Mouse (Mus musculus): ENCODE data around the gene Slc35c1.
A peak's percentile ranks its signal among the peaks of the same experiment; 100 is the strongest.
"Not testable (repeated sequence)": the region's sequence is repeated elsewhere in the genome, so short reads cannot be mapped to it uniquely, and the experiment has no call there.

The Slc35c1 gene

DNA sequence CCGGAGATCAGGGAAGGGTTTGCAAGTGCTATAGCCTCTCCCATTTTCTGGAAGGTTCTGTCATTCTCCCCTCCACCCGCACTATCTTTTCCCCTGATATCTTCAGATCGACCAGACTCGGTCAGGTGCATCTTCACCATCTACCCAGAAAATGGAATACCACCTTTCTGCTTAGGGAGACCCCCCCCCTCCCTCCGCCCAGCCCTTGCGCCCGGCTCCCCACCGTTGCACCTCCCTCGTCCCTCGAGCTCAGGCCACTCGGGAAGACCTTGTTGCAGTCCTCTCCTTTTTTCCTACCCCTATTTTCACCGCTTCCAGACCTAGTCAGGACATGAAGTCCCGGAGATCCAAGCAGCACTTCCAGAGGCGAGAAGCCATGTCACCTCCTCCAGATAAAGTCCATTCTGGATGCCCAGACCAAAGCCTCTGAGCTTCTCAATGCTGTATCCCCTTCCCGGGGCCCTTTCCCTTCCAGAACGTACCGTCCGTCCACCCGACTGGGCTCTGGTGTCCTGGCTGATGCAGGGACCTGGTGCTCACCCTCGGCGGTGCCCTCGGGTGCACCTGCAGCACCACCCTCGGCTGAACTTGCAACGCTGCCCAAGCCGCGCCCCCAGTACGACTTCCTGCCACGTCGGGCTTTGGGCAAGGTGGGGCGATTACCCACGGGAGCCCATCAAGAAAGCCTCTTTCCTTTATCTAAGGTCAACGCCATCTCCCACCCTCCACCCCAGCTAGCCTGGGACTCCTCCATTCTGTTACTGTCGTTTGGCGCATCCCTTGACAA, at the start of gene Slc35c1:
Slc35c1 (minus strand) TSS at position 618 of the 787 bp plus-strand sequence.
- DNase-seq = no peak

DNA sequence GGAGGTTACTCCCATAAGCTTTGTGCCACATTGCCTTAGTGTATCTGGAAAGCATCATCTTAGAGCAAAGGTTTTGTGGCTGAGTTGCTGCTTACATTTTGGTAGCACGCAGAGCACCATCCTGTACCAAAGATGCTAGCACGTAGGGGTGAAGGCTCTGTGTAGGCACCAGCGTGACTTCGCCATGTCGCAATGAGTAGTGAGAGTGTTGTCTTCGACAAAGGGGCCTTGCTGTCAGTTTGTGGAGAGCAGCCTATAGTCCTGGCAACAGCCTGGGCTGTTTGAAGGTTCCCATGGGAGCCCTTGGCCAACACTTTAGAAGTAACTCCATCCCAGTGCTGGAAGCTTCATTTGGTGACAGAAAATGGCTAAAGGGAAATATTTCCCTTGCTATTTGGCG, 45.0 kb upstream of the Slc35c1 start:
- DNase-seq = no peak

DNA sequence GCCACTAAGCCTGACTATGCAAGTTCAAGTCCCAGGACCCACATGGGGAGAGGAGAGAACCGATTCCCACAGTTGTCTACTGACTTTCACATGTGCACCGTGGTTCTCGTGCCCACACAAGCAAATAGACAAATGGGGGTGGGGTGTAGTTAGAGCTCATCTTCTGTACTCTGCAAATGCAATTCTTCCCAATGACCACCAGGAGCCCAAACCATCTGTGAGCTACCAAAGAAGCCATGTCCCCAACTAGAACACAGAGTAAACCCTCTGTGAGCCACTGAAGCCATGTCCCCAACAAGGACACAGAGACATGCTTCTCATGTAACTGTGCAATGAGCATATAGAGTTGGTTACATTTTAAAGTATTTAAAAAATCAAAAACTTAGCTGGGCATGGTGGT, 43.1 kb upstream of the Slc35c1 start:
- no peak for DNase-seq

DNA sequence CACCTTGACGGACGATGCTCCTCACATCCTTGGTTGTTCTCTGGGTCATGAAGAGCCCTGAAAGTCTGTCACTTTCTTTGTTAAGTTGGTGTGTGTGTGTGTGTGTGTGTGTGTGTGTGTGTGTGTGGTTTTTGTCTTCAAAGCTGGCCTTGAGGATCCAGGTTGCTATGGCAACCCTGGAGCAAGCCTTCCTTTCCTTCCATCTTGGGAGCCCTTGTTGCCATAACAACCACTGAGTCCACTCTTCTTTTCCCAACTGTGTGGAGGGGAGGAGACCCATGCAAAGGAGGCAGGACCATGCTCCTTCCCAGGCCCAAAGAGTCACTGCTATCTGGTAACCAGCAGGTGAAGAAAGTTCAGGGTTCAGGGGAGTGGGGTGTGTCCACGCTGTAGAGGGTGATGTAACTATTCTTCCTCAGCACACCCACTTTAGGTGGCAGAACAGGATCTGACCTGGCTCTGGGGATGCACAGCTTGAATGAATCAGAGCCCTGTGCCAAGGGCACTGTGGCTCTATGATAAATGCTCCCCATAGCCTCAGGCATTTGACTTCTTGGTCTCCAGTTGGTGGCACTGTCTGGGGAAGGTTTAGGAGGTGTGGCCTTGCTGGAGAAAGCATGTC, 39.5 kb upstream of the Slc35c1 start:
- DNase-seq = peak; percentile 74

DNA sequence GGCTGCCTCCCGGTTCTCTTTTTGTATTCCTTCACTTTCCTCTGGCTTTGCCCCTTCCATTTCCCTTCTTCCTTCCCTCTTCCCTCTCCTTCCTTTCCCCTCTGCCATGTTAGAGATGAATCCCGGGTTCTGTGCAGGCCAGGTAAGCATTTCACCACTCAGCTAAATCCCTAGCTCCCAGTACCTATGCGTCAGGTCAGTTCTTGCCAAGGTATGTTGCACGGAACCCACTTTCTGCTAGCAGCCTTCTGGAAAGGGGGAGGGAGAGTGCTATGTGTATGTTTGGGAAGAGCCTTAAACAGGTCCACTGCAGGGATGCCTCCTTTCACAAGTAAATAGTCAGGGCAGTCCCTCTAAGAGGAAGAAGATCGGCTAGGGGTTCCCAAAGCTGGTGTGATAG, 36.8 kb upstream of the Slc35c1 start:
- DNase-seq = no peak

DNA sequence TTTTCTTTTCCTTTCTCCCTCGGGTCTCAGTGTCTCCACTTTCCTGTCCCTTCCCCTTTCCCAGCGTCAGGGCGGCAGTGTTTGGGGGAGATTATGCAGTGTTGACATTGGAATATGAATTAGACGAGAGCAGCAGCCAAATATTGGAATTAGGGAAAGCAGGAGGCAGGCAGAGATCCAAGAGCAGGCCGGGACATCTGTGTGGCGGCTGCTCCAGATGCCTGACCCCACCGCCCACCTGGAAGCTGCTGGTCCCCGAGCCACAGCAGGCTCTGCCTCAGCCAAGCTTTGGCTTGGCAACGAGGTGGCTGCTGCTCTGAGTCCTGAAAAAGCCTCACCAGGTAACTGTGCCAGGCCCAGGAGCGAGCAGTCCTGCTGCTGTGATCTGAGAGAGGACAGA, 36.3 kb upstream of the Slc35c1 start:
- DNase-seq = no peak

DNA sequence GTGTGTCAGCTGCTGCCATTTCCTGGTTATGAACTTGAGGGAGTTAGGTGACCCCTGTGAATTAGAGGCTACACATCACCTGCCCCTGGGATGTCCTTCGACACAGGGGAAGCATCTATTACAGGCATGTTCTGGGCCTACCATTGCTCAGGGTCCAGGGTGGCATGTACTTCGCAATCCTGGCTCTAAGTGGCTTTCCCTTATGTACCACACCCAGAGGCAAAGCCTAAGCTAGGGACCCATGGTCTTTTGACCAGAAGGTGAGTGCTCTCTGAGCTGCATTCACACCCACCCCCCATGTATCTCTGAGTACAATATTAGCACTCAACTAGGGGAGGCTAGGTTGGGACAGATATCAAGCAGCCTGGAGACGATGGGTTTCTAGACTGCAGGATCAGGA, 34.6 kb upstream of the Slc35c1 start:
- DNase-seq = no peak

DNA sequence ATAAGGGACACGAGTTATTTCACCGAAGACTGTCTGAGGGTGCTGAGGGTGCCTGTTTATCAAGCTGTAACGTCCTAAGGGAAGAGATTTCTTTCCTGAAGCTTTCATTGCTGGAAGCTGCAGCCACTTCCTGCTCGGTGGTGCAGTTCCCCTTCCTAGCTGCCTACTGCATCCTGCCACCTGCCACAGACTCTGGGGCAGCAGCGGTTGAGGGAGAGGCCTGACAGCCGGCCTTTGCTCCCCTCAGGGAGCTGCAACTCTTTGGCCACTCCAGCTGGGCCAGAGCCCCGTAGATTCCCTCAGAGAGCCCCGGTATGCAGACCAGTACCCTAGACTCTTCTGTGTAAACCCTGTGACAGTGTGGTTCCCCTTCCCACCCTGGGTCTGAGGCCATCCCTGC, 34.1 kb upstream of the Slc35c1 start:
- no peak for DNase-seq

DNA sequence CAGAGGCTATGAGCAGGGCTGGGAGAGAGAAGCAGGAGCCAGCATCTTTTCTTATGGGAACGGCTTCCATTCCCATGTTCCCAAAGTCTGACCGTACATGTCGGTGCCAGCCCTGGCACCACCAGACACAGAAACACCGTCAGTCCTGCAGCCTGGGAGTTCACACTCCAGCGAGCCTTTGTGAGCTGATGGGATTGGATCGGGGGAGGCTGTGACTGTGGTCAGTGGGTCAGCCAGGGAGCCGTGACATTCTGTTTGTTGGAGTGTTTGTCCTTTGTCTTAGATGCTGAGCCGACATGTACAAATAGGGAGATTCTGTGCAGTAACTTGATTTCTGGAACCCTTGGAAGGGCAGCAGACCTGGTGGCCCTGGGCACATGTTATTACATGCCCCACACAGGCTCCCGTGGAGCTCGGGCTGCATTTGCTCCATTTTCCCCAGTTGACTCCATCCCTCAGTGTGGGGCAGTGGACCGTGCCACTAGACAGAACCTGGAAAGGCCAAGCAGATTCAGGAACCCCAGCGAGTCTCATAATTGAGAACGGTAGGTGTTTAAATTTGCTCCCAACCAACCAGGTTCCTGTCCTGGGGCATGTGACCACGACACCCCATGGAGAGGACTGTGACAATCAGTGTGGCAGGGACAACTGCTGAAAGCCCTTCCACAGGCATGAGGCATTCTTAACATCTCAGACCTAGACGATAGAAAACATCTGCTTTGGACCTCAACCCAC, 33.5 kb upstream of the Slc35c1 start:
- no peak for DNase-seq

DNA sequence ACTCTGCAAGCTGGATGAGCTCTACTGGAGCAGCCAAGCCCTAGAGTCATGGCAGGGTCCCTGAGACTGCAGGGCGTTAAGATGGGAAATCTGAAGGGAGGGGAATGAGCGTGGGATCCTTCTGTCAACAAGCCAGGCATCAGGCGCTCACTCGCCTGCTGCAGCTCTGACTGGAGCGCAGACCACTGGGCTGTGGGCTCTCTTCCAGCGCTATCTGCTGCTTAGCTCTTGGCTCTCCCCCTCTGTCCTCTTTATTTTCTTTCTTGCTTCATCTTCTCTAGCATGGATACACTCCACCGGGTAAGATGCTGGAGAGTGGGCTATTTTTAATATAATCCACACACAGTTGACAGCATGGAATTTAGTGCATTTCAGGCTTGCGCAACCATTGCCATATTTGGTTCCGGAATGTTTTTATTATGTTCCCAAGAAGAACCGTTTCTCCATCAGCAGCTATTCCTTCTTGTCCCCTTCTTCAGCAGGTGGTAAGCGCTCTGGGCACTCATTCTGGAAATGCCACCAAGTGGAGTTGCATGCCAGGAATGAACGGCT, 31.7 kb upstream of the Slc35c1 start:
- DNase-seq = peak; percentile 42

DNA sequence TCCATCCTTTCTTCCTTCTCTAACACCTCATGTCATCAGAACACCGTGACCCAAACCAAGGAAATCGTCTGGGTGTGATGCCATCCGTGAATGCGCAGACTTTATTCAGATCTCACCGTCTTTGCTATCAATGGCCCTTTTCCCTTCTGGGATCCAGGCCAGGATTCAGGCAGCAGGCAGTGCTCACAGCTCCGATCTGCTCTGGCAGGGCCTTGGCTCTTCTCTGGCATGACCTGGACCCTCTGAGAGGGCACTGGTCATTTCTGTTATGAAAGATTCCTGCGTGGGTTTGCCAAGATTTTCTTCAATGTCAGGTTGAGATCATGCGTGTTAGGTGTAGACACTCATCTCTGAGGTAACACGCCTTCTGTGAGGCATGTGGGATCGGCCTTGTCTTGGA, 30.2 kb upstream of the Slc35c1 start:
- no peak for DNase-seq

DNA sequence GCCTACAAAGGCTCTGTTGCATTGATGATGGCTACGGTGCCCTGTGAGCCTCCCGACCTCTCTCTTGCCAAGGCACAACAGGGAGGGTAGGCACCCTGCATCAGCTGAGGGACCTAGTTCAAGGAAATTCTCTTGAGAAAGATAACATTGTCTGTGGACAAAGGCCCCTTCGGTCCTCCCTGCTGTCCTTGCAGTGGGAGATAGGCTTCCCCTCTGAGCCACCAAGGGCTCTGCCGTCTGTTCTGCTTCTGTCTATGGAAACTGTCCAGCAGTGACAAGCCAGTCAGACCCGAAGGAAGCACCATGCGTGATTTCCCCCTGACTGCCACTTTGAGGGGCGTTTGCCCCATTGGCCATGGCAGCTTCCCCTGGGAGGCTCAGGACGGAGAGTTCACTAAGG, 27.5 kb upstream of the Slc35c1 start:
- DNase-seq = no peak

DNA sequence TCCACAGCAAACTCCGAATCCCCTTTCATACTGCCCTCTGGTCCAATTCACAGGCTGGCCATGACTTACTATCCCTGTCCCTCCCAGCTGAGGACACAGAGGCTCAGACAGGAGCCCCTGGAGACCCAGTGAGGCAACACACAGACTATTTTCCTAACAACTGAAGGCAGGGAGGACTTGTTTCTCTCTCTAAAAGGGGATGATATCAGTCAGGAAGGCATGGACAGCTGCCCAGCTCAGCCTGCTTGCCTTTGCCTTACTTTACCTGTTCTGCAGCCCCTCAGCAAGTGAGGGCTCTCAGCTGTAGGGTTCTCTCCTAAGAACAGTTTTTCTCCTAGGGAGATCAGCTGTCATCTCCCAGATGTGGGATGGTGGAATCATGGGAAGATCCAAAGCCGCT, 26.6 kb upstream of the Slc35c1 start:
- DNase-seq = no peak

DNA sequence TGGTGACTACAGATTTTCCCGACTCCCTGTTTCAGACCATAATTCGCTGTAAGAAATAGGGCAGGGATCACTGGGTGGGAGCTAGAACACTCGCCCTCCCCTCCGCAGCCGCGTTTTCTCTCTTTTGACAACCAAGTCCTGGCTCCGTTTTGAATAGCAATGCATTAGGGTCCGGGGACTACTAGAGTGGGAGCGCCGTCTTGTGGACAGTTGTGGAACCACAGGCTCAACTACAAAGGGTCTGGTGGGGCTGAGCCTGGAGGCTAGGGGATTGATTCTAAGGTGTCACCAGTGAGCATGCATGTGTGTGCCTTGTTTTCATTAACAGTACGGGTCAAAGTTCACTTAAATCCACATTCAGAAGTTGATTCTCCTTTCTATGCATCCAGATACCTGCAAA, 26.1 kb upstream of the Slc35c1 start:
- peak; percentile 69 for DNase-seq

DNA sequence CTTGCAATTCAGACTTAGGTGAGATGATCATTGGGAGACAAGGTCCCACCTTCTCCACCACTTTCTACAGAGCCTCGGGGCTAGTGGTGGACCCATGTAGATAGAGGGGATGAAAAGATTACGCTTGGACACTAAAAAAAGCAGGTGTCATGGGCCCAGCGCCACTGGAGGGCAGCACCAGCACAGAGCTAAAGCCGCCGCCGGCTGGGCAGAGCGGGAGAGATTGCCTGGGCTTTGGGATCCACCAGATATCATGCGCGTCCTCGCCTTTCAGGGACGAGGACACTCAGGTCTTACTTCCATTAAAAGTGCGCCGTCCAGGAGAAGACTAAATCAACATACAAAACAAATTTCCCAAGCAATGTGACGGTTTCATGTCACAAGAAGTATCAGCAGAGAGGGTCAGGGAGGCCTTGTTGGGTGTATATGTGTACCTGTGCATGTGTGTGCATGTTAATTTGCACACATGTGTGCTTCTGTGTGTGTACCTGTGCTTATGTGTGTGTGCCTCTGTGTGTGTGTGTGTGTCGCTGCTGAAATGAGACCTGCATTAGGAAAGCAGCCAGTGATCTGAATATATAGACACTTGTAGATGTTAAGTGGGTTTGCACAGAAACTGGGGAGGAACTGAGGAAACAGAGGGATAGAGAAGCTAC, 25.4 kb upstream of the Slc35c1 start:
- peak; percentile 80 for DNase-seq

DNA sequence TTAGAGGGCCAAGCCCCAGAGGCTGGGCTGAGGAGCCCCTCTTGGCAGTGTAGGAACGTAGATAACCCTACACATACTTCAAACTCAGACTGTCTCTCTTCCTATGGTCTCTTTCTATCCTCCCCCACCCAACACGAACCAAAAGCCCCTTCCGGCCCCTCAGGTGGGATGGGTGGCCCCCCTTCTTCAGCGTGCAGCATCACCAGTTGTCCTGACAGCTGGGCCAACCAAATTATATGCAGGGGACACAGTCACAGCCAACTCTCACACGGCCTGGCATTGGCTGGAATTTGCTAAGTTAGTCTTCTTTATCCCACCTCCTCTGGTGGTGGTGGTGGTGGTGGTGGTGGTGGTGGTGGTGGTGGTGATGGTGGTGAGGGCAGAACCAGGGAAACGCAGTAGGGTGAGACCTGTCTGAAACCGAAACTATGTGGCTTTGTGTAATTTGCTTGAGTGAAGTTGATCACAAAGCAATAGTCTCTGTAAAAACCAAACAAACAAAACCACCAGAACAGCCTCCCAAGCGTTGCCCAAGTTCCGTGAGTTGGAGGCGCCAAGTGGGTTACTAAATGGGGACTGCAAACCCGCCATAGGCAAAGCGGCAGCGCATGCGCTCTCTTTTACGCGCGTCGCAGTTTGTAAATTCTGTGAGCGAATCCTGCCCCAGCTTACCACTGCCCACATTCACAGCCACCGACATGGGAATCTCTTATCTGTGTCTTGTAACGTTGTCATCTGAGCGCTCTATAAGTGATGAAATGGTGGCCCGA, 24.1 kb upstream of the Slc35c1 start:
- peak; percentile 54 for DNase-seq

DNA sequence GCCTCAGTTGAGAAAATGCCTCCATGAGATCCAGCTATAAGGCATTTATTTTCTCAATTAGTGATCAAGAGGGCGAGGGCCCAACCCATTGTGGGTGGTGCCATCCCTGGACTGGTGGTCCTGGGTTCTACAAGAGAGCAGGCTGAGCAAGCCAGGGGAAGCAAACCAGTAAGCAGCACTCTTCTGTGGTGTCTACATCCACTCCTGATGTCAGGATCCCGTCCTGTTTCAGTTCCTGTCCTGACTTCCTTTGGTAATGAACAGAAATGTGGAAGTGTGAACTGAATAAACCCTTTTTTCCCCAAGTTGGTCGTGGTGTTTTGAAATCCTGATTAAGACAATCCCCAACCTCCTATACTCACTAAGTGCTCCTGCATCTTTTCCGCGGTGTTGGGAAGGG, 23.2 kb upstream of the Slc35c1 start:
- no peak for DNase-seq

DNA sequence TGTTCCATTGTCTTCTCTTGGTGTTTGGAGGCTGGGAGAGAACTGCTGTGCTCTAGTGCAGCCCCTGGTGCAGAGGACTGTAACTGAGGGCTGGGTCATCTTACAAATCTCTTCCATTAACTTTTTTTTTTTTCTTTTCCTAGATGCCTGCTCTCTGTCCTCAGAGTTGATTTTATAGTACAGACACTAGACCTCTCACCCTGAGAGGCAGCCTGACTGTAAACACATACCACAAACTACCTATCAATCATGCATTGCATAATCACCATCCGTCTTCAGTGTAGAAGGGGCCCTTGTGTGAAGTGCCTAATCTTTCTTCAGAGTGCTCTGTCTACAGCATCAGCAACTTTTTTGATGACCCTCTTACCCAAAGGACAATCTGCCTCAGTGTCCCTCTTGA, 22.2 kb upstream of the Slc35c1 start:
- no peak for DNase-seq

DNA sequence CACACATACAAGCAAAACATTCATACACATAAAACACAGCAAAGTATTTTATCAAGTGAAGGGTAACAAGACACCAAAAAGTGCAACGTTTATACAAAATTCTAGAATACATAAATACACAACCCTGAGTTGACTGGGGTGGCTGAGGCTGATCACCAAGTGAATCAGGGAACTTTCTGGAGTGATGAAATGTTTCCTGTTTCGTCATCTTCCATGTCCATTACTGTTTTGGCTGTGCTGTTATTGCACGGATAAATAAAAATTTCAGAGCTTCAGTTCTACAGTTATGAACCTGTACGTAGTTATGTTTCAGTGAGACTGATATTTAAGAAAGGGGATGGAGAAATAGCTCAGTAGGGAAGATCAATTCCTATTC, 18.0 kb upstream of the Slc35c1 start:
- DNase-seq = no peak

DNA sequence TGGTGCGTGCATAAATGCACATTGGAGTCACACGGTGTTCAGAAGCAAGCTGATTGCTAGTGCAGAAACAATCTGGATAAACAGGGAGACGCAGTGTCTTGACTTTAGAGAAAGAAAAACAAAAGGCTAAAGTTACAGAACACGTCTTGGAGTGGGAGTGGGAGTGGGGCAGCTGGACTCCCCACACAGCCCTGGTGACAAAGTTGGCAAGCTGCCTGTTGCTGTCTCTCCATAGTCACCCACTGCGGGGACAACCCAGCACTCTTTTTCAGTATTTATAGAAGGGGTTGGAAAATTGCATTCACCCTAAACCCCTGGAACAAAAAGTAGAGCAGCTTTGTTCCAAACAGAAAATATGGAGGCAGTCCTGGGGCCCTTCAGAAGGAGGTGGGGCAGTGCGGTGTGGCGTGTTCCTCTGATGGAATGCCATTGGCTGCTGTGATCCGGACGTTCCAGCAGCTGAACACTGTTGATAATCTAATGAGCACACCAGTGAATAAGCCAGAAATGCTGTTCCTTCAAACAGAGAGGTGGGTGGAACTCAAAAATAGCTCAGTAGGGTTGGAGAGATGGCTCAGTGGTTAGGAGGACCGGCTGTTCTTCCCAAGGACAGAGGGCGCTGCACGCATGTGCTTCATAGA, 17.5 kb upstream of the Slc35c1 start:
- DNase-seq = peak; percentile 39

DNA sequence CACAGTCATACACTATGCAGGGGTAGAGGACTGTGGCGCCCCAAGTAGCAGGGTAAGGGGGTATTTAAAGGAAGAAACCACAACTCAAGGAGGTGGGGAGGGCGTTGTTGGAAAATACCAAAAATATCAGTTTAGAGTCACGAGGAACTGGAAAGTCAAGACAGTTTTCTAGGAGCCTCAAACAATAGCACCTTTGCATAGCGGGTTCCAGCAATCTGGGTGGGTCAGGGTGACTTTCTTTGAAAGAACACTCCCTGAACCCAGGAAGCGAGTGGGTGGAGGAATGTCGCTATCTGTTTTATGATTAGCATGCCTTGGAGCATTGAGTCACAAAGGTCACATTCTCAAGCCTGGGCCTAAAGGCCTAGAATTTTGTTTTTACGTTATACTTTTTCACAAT, 16.2 kb upstream of the Slc35c1 start:
- DNase-seq = not testable (repeated sequence)

DNA sequence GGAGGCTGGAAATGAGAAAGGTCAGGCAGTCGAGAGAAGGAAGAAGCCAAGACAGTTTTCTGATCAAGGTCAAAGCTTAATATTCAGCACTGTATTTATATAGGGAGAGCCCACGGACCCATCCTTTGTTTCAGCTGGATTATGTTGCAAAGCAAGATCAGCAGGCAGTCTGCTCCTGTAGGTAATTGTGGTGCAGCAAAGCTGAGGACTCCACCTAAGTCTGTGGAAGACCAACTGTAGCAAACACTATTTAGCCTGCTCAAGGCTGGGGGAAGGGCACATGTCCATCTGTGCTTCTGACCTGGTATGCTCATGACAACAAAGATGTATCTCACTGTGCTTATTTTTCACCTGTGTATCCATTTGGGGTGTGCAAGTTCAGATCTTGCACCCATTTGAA, 15.4 kb upstream of the Slc35c1 start:
- DNase-seq = no peak
